Mouse (Mus musculus) adrenal gland, adult 8-10 months (tissue): ENCODE results near the gene Slc30a2. TPM values are rescaled to one million over a fixed set of nuclear protein-coding genes. Genes with fewer than 3 reads are reported as not detected.

Experiments
- DNase-seq: peaks from one replicate; pipeline ENCODE4 v3.0.0; 2022
- total RNA-seq, 4 experiments: library from RNA; stranded (reverse); gene quantifications; 2 replicates each; pipeline ENCODE4 v1.2.4; 2022

Gene Slc30a2
- total RNA-seq, 4 experiments from 2014 or later = 29.5 to 113 (median 69.5) TPM

- DNase-seq = no peak
Observed at GRCm38 (mm10) chr4:134401181-134401661, 58.2 kb downstream of the Slc30a2 start.

- DNase-seq = no peak
Observed at GRCm38 (mm10) chr4:134401856-134402570, 59.0 kb downstream of the Slc30a2 start.

- peak; percentile 40 for DNase-seq
Observed at GRCm38 (mm10) chr4:134402571-134403262, 59.7 kb downstream of the Slc30a2 start.

- DNase-seq = no peak
Observed at GRCm38 (mm10) chr4:134403721-134404120, 60.7 kb downstream of the Slc30a2 start.

Other genes with a start within 250 kb of the Slc30a2 start
- gene Cd52, start 248.1 kb upstream of the Slc30a2 start, total RNA-seq = 10 to 100 TPM; 13.4 to 23.4 (median 19.6) TPM
- 10 to 100 TPM in 2 of 4 experiments, 1 to 10 TPM in 2; 6.0 to 21.7 (median 13.2) TPM for gene Ubxn11, start 240.6 kb upstream of the Slc30a2 start, total RNA-seq
- gene Sh3bgrl3, start 214.4 kb upstream of the Slc30a2 start, total RNA-seq = 100 to 1,000 TPM in 2 of 4 experiments, 10 to 100 TPM in 2; 81.0 to 121 (median 98.4) TPM
- gene Cep85, start 156.1 kb upstream of the Slc30a2 start, total RNA-seq = 10 to 100 TPM; 11.4 to 31.1 (median 21.4) TPM
- gene Gm7534, start 140.2 kb upstream of the Slc30a2 start, total RNA-seq = not detected
- not detected for gene Catsper4, start 115.8 kb upstream of the Slc30a2 start, total RNA-seq
- under 1 TPM; 0.17 to 0.65 (median 0.46) TPM for gene Cnksr1, start 104.8 kb upstream of the Slc30a2 start, total RNA-seq
- not detected for gene E130218I03Rik, start 99.5 kb upstream of the Slc30a2 start, total RNA-seq
- gene Zfp593, start 97.6 kb upstream of the Slc30a2 start, total RNA-seq = 10 to 100 TPM; 10.4 to 11.6 (median 11.6) TPM
- not detected for gene Gm30191, start 96.2 kb upstream of the Slc30a2 start, total RNA-seq
- 10 to 100 TPM in 2 of 4 experiments, 1 to 10 TPM in 2; 9.5 to 12.5 (median 10.1) TPM for gene Grrp1, start 89.1 kb upstream of the Slc30a2 start, total RNA-seq
- gene Pdik1l, start 55.3 kb upstream of the Slc30a2 start, total RNA-seq = 10 to 100 TPM; 13.0 to 20.0 (median 15.5) TPM
- gene Trim63, start 28.1 kb upstream of the Slc30a2 start, total RNA-seq = not detected
- gene Extl1, start 40.7 kb downstream of the Slc30a2 start, total RNA-seq = 10 to 100 TPM in 2 of 4 experiments, 1 to 10 TPM in 2; 3.3 to 15.4 (median 9.4) TPM
- gene Pafah2, start 53.1 kb downstream of the Slc30a2 start, total RNA-seq = 10 to 100 TPM; 13.9 to 21.7 (median 19.0) TPM
- 10 to 100 TPM; 20.9 to 31.8 (median 30.0) TPM for gene Stmn1, start 125.1 kb downstream of the Slc30a2 start, total RNA-seq
- 10 to 100 TPM; 54.1 to 81.1 (median 71.3) TPM for gene Paqr7, start 153.5 kb downstream of the Slc30a2 start, total RNA-seq
- 1 to 10 TPM in 3 of 4 experiments, under 1 TPM in 1; 0.66 to 2.4 (median 2.2) TPM for gene Aunip, start 167.8 kb downstream of the Slc30a2 start, total RNA-seq
- gene Mtfr1l, start 192.2 kb downstream of the Slc30a2 start, total RNA-seq = 100 to 1,000 TPM; 125 to 174 (median 152) TPM
- 10 to 100 TPM; 28.9 to 58.1 (median 44.4) TPM for gene Selenon, start 209.0 kb downstream of the Slc30a2 start, total RNA-seq